Mouse (Mus musculus) spleen, postnatal 10 days (tissue): ENCODE measurements around the gene Palm2.
"Not testable (repeated sequence)": the region's sequence is repeated elsewhere in the genome, so short reads cannot be mapped to it uniquely, and the experiment has no call there.

Experiments
- DNase-seq, 2 experiments: peaks; one replicate each; pipeline ENCODE4 v3.0.0; 2021 to 2022; ENCODE audit warnings: low spot score in 2 of 2

Palm2 gene

GRCm38 (mm10) chr4:57433941-57434704 lies at the start of gene Palm2:
TSS of gene Palm2 (plus strand) at chr4:57434247.
- DNase-seq: peak in 1 of 2 experiments; percentile 36

GRCm38 (mm10) chr4:57384355-57384754 lies 49.7 kb upstream of the Palm2 start:
- DNase-seq: no peak

GRCm38 (mm10) chr4:57391103-57391502 lies 42.9 kb upstream of the Palm2 start:
- DNase-seq: no peak

- no peak for DNase-seq
Measured at GRCm38 (mm10) chr4:57396414-57396813, 37.6 kb upstream of the Palm2 start.

GRCm38 (mm10) chr4:57412385-57412784 lies 21.7 kb upstream of the Palm2 start:
- DNase-seq: not testable (repeated sequence)

- no peak for DNase-seq
Measured at GRCm38 (mm10) chr4:57413016-57413415, 21.0 kb upstream of the Palm2 start.

- not testable (repeated sequence) for DNase-seq
Measured at GRCm38 (mm10) chr4:57413670-57414069, 20.4 kb upstream of the Palm2 start.

GRCm38 (mm10) chr4:57424011-57424410 lies 10.0 kb upstream of the Palm2 start:
- no peak for DNase-seq

- no peak for DNase-seq
Measured at GRCm38 (mm10) chr4:57428317-57428716, 5.7 kb upstream of the Palm2 start.

GRCm38 (mm10) chr4:57434705-57435360 lies 786 bp downstream of the Palm2 start:
- no peak for DNase-seq

GRCm38 (mm10) chr4:57436286-57436685 lies 2.2 kb downstream of the Palm2 start:
- DNase-seq: no peak

GRCm38 (mm10) chr4:57446082-57446481 lies 12.0 kb downstream of the Palm2 start:
- no peak for DNase-seq

GRCm38 (mm10) chr4:57446854-57447444 lies 12.9 kb downstream of the Palm2 start:
- no peak for DNase-seq

- DNase-seq: peak in 1 of 2 experiments; percentile 48
Measured at GRCm38 (mm10) chr4:57451896-57452295, 17.8 kb downstream of the Palm2 start.

- DNase-seq: no peak
Measured at GRCm38 (mm10) chr4:57452661-57453060, 18.6 kb downstream of the Palm2 start.

GRCm38 (mm10) chr4:57462378-57462777 lies 28.3 kb downstream of the Palm2 start:
- peak in 1 of 2 experiments; percentile 30 for DNase-seq

GRCm38 (mm10) chr4:57482435-57482834 lies 48.4 kb downstream of the Palm2 start:
- DNase-seq: no peak

- DNase-seq: no peak
Measured at GRCm38 (mm10) chr4:57486392-57486791, 52.3 kb downstream of the Palm2 start.

- DNase-seq: no peak
Measured at GRCm38 (mm10) chr4:57489887-57490286, 55.8 kb downstream of the Palm2 start.

GRCm38 (mm10) chr4:57504792-57505191 lies 70.7 kb downstream of the Palm2 start:
- DNase-seq: no peak

GRCm38 (mm10) chr4:57510576-57510975 lies 76.5 kb downstream of the Palm2 start:
- DNase-seq: no peak

- no peak for DNase-seq
Measured at GRCm38 (mm10) chr4:57511734-57512133, 77.7 kb downstream of the Palm2 start.
